Mouse (Mus musculus): ENCODE measurements around the gene Slc29a4.

DNA sequence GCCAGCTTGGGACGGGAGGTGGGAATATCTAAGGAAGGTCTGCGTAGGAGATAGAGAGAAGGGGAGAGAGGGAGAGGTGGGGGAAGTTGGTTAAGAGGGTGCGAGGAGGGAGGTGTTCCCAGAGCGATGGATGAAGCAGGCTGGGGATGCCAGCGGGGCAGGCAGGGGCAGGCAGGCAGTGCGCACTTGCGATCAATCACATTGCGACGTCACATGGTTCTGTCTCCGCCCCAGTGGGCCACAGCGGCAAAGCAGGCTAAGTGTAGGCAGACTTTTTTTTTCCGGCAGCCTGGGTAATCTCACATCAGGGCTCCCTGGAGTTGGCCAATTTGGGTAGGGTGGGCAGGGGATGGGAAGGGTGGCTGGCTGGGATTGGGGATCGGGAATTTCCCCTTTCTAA, 59.9 kb downstream of the Slc29a4 start:
- no peak for TF ChIP-seq EP300 (IDR thresholded peaks at IDR 0.05; ENCODE audit: low read depth)
- no peak for TF ChIP-seq CTCF (IDR thresholded peaks at IDR 0.05; ENCODE audit: low read depth)

Measured in liver, postnatal 0 days (tissue).